Mouse (Mus musculus) lung, adult 2 months (tissue): ENCODE measurements at regions not wholly inside any gene's neighbourhood (a gene's known extent, or its start where the extent isn't known, plus 50 kb on each side); places are given as distances from the start of the nearest gene placed in this dataset.

Experiments used
- CTCF ChIP-seq: fragments of 200-500 bp; IDR thresholded peaks from 2 replicates; pipeline ENCODE4 v1.5.1; 2011; ENCODE audit warnings: mild to moderate bottlenecking, low read length, control low read depth; ENCODE audit not compliant: insufficient read depth
- POLR2A ChIP-seq: fragments of 200-500 bp; IDR thresholded peaks from 2 replicates; pipeline ENCODE4 v1.6.1; 2011; ENCODE audit warnings: low read depth, mild to moderate bottlenecking, control low read depth, low read length, borderline replicate concordance; ENCODE audit errors: extremely low read depth

DNA sequence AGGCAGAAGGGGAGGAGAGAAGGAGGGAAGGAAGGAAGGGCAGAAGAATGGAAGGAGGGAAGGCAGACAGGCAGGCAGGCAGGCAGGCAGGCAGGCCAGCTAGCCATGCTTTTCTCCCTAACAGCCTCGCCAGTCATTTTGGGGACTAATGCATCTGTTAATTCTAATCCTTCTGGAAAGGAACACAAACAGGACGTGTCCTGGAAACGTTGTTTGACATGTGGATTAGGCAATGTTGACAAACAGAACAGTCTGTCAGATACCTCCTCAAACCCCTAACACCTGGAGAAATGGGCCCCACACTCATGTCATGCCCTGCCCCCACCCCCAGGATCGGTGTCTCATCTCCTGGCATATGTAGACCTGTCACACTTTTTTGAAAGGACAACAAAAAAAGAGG is 206.7 kb upstream of the Adamts9 start:
- TF ChIP-seq POLR2A (no peak), CTCF (no peak)
